Mouse (Mus musculus) T-cell, adult 2 months (primary cell): ENCODE data around the gene Dnmbp.

Experiments used
- DNase-seq: peaks from one replicate; pipeline ENCODE4 v3.0.0; 2022; ENCODE audit warnings: low spot score

Gene Dnmbp

DNA sequence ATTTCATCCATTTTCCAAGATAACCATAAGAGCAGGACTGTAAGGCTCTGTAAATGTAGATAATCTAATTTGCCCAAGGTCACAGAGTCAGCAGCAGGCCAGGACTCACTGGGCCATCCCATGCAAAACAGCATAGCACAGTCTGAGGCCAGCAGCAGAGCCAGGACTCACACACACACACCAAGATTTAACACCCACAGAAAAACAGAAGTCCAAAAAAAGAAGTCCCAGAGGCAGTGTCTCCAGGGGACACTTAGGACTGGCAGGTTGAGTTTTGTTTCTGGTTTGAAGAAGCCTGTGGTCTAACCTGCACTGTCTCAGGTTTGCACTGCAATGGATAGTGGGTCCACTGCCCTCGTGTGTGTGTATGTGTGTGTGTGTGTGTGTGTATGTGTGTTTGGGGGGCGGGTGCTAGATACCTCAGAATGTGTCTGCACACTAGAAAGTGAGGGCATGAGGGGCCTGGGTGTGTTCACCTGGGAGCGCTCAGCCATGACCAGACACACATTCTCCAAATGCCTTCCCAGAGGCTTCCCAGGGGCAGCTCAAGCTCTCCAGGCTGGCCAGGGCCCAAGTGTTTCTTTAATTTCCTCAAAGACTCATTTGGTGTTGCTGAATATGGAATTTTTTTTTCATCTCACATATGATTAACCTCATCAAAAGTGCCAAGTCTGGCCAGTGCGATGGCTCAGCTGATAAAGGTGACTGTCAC, 27.1 kb downstream of the Dnmbp start:
- no peak for DNase-seq

DNA sequence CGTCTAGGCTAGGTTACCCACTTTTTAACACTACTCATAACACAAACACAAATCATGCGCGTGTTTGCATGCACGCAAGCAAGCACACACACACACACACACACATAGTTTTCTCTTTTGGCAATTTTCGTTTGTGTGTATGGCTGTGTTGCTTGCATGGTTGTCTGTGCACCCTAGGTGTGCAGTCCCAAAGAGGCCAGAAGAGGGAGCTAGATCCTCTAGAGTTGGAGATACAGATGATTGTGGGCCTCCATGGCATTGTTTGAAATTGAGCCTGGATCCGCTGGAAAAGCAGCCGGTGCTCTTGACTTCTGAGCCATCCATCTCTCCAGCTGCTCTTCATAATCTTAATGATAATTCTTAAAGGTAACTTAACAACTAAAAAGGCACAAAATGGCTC, 33.5 kb downstream of the Dnmbp start:
- no peak for DNase-seq

DNA sequence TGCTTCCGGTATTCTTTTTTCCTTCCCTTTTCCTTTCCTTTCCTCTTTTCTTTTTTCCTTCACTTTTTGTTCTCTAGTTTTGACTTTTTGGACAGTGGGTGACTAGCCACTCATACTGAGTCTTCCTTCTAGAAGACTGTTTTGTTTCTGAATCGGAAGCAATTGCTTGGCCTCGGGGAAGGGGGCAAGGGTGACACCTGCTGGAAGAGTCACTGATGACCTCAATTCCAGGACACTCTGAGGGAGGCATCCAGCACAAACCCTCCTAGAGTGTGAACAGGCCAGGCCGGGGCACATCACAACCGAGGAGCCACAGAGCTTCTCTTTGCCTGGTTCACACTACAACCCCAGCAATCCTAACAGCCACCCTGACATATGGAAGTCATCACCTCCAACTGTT, 34.0 kb downstream of the Dnmbp start:
- no peak for DNase-seq

DNA sequence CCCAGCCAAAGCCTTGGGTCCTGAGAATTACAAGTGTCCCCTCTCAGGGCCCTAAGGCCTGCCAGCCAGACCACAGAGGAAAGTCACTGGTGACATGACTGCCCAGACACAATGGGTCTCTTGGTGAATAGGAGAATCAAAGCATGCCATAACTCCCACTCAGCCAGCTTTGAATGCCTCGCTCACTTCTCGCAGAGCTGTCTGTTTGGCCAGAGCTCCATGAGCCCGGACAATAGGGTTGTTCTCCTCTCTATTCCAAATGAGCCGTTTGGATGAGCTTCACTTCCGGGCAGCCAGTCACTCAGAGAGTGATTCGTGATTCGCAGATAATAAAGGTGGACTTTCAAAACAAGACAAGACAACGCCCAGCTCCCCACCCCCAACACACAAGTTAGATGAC, 34.9 kb downstream of the Dnmbp start:
- no peak for DNase-seq

DNA sequence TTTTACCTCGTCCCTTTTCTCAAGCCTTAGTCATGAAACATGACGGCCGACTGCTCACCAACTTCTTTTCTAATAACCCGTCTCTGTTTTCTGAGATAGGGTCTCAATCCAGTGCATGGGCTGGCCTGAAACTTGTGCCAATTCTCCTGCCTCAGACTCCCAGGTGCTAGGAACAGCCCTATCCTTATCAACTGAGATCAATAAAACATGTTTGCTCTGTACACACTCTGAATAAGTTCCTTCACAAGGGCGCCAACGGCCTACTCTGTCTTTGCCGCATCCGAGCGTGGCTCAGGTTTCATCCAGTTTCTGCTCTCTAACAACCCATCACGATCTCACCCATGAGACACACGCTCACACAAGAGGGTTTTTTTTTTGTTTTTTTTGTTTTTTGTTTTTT, 35.7 kb downstream of the Dnmbp start:
- DNase-seq = no peak

DNA sequence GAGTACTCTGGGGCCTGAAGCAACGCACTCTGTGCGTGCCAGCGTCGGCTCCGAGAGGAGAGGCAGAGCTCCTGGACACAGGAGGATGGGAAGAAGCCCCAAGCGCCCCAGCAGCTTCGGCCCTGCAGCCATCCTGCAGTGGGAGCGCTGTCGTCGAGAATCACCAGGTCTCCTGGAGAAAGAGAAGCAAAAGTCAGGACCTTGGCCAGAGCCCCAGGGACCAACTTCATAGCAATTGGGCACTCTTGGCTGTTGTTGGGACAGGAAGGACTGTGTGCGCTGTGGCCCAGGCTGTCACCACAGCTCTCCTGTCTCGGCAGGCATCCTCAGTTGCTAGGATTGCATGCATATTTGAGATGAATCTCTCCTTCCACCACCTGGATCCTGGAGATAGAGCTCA, 37.1 kb downstream of the Dnmbp start:
- DNase-seq = no peak

DNA sequence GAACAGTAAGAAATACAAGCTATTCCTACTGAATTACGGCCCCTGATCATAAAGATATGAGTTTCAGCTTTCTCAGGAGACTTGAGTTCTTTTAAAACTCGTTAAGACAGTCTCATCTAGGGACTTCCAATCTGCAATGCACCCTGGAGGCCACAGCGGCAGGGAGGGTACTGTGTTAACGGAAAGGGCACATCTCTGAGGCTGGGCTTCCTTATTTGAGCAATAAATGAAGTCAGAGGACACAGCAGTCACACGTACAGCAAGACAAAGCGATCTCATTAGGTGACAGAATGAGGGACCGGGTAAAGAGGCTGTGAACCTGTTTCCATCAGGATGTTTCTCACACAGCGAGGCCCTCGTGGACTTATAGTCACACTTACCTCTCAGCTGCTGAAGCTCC, 39.3 kb downstream of the Dnmbp start:
- DNase-seq = no peak

DNA sequence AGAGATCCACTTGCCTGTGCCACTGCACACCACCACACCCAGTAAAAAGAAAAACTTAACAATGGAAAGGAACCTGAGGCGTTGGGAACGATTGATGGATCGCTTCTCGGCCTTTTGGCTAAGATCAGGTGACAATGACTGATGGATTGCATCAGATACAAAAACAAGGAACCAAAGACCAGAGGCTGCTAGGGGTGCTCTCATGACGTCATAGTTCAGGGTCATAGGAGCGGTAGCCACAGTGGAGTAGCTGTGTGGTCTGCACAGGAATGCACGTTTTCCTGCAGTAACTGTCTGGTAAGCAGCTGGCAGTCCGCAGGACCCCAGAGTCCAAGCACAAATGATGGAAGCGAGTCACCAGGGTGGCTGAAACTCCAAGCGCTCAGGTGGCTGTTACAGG, 41.4 kb downstream of the Dnmbp start:
- DNase-seq = no peak

DNA sequence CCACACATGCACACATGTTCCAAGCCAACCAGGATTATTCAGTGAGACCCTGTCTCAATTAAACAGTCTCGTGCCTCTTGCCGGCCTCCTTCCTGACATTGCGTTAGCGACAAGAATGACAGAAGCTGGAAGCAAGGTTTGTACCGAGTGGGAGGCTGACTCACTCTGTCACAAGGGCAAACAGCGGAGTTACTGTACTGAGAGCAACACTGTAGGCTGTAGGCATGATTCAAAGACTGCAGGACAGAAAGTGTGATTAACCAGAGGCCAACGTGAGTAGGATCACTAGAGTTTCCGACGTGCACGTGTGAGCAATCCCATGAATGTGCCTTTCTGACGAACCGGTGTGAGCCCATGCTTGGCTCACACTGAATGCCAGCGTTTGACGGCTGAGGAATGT, 43.5 kb downstream of the Dnmbp start:
- DNase-seq = no peak

DNA sequence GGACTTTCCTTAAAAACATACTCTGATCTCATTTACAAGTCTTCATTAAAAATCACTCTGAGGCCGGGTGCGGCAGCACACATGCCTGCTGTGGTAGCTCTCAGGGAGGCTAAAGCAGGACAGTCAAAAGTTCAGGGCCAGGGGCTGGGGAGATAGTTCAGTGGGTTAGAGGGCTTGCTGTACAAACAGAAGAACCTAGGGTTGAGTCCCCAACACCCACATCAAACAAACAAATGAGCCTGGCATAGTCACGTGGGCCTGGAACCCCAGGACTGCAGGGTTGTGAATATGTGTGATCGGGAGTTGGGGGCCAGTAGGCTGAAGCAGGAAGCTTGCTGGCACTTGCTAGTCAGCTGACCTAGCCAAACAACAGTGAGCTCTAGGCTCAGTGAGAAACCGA, 44.0 kb downstream of the Dnmbp start:
- DNase-seq = no peak

DNA sequence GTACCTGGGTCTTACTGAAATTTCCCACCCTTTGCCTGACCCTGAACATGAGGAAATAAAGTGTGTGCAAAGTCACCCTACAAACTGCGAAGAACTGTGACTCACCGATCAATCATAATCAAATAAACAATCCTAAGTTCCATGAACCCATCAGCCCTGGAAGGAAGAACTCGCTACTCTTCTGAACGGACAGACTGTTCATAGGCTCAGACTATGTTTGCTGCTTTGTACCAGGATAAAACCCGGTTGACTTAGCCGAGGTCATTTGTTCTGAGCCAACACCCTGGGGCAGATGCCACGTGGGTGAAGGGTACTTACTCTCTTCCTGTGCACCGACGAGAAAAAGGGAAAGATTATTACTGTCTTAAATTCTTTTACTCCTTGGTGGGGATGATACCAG, 45.2 kb downstream of the Dnmbp start:
- no peak for DNase-seq

DNA sequence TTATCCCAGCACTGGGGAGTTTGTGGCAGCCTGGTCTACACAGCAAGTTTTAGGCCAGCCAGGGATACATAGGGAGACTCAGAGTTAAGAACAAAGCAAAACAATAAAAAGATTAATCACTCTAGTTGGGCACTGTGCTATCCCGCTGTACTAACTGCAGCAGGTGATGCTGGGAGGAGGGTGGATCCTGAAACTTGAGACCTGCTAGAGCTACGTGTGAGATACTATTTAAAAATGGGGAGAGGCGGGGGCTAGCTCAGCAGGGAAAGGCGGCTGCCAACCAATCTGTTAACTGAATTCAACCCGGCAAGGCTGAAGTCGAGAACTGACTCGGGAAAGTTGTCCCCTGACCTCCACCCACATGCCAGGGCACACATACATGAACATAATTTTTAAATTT, 45.9 kb downstream of the Dnmbp start:
- no peak for DNase-seq

DNA sequence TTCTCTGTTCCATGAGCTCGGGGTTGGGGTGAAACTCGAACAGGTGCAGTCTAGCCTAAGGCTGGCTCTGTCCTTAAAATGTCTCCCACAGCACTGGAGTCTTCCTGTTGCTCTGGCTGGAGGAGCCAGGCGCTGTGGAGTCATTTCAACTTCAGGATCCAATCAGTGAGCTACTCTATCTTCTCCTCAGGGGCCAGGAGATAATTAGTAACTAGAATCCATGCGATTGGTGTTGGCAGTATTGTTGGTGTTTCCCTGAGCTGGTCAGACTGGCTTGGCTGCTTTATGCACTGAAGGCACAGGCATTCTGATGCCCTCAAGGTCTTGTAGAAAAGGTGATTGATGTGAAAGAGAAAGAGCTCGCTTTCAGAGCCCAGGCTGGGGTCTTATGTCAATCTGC, 49.5 kb downstream of the Dnmbp start:
- no peak for DNase-seq

DNA sequence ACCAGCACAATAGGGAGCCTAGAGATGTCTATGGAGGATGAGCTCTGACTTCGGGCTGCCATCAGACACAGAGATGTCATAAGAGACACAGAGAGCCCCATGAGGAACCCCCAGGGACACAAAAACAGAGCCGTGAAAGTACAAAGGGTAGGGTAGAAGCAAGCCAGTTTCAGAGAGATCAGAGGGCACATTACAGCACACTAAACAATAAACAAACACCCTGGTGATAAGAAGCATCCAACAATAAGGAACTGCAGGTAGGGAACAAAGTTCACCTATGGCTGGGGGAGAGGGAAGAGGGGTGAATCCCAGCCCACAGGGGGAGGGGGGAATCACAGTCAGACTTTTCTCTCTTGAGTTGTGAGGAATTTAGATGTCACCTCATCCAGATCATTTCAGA, 52.3 kb downstream of the Dnmbp start:
- no peak for DNase-seq

DNA sequence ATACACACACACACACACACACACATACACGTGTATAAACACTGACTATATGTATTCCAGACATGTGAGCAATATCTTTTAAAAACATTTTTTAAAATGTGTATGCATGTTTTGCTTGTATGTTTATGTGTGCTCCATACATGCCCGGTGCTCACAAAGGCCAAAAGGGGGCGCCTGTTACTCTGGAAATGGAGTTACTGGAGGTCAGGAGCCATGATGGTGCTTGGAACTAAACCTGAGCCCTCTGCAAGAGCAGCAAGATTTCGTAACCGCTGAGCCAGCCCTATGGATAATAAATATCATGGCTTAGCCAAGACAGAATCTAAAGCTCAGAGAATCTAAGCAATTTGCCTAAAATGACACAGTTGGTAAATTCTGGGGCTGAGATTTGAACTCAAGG, 52.7 kb downstream of the Dnmbp start:
- no peak for DNase-seq

DNA sequence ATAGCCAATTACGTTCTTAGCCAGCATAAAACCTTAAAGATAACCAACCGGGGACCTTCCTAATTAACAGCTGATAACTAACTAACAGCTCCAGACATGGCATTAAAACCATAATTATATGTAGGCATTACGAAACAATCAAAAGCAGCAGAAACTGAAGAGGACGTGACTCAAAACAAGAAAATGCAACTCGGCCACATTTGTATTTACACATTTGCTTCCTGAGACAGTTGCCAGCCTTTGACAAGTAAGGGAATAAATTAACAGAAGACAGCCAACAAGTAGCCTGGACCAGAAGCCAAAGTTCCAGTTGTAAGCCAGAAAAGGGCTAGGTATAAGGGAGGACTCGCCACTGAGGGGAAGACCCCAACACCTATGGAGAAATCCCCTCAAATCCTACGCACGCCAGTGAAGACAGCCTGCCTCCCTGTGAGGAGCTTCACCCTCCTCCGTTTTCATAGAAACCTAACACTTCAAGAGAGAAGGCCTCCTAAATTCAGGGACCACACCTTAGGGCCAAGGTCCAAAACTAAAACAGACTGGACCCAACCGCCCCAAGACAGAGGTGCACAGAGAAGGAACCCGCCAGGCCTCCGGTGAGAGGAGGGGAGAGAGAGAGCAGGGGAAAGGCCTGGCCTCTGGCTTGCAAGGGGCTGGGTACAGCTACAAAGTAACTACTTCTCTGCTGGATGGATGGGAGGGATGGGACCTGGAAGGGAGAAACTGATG, 53.5 kb downstream of the Dnmbp start:
- no peak for DNase-seq

DNA sequence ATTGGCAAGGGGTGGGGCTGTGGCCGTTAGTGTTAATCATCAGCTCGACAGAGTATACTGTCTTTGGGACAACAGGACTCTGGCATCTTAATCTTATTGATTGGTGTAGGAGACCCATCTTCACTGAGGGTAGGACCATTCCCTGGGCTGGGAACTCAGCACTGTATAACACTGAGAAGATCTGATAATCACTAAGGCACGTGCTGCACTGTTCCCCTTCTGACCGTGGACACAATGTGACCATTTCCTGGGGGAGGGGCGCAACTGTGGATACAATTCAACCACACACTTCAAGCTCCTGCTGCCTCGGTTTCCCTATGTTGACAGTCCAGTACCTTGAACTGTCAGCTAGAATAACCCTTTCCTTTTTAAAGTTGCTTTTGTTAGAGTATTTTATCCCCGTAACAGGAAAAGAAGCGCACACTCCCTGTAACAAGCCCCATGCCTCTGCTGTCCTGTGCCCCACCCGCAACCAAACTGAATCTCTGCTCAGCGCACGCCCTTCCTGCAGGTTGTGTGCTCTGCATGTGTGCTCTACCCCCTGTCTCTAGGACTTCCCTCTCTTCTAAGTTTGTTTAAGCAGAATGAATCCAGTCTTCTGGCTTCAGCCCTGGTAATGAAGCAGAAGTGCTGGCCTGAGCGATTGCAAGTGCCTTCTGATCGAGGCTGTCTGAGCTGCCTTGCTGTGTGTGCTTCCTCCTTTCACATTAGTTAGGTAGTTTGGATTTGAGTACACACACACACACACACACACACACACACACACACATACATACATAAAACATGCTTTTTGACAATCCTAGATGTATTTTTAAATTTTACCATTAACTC, 55.1 kb downstream of the Dnmbp start:
- no peak for DNase-seq

DNA sequence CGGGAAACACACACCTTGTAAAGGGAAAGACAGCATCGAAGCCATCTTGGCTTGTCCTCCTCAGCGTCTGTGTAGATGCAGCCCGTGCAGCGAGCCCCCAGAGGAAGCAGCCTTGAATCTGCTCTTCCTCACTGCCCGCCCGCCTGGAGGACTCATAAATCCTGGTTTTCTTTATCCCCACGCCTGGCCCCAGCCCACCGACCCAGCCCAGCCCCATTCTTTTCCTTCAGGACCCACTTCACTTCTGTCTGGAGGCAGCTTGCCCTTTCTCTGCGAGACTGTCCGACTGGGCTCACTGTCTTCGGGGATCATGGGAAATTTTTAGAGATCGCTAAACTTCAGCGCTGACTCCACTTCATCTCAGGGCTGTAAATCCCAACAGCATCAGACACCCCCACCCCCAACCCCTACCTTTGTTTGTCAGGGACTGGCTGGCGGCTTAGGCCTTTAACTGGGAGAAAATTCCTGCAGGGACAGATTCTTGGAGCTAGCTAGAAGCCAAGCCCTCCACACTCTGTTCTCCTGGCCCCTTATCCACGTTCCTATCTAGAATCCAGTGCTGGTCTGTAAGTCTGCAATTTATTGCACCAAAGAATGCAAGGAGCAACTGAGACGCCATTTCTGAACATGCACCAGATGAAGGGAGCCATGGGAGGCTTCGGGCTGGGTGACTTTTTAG, 57.0 kb downstream of the Dnmbp start:
- no peak for DNase-seq

DNA sequence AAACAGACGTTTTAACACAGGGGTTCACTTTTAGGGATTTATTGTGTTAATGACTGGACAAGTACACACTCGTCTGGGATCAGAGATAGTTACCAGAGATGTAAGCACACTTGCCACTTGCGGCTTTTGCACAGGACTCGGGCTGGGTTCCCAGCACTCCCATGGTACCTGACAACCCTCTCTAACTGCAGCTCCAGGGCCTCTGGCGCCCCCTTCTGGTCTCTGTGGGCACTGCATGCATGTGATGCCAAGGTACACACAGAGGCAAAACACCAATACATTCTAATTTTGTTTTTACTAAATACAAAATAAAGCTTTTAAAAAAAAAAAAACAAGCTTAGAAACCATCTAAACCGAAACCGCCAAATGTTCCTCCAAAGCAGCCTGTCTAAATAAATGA, 58.4 kb downstream of the Dnmbp start:
- no peak for DNase-seq

DNA sequence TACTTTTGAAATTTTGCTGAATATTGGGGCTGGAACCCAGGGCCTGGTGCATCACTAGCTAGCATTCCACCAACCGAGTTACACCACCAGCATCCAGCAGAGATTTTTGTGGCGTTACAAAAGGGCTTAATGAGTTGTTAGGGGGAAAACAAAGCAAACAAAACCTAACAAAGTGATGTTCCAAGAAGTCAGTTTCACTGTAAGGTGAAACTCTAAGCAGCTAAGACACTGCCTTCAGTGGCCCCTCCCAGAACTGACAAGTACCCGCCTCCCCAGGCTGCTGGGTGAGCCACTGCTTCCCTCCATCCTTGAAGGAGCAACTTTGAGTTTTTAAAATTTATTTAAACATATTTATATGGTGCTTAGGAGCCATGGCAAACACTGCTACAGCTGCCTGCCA, 59.6 kb downstream of the Dnmbp start:
- no peak for DNase-seq

DNA sequence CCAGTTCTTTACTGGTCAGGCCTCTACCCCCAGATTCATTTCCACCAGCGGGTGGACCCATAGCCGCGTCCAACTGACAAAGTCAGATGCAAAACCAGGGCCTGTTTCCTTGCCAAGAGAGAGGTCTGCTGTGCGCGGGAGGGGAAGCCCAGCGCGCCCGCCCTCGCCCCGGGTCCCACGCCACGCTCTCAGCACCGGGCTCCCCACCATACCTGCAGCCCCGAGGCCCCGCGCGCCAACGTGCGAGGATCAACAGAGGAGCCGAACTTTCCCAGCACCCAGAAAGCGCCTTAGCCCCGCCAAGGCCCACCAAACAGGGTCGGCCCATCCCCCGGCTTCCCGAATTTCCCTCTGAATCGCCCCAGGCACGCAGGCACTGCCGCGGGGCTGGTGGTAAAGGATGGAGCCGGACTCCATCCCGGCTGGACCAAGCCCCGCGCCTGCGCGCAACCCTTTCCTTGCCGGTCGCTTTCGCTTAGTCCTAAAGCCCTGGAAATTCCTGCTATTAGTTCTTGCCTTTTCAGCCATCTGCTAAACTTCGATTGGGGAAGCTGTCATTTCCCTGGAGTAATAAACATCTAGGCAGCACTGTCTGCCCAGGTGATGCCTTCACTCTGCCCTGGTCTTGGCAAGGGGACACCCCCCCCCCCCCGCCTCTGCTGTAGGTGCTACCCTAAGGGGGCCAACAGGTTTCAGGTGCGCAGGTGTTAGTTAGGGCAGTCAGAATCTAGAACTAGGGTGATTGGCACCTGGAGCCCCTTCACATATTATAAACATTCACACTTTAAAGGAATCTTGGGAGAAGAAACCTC, 60.4 kb downstream of the Dnmbp start:
- DNase-seq = no peak
